Mouse (Mus musculus): ENCODE data around the gene Olfr775. TPM values are rescaled to one million over a fixed set of nuclear protein-coding genes. Genes with fewer than 3 reads are reported as not detected.

Olfr775 gene
- not detected in 2 replicates for polyA plus RNA-seq (2012; rRNA removed)
- polyA plus RNA-seq (2014; fragmentation: Nextera tagmentation; extraction: Ambion mirVana): not detected in 2 replicates

GRCm38 (mm10) chr10:129248112-129248511 is at the start of gene Olfr775:
Olfr775 (plus strand) TSS chr10:129248412.
- Histone ChIP-seq H3K4me1 (ENCODE audit: control insufficient read depth, insufficient read depth, low read length) (no peaks in the 10 kb centered on the region), H3K9me3 (ENCODE audit: control insufficient read depth, low read length) (no peaks in the 10 kb centered on the region), H3K9ac (ENCODE audit: low read depth, low read length, severe bottlenecking) (no peak within 1 kb of the TSS), H3K4me3 (replicated peaks; ENCODE audit: low read length) (no peak within 1 kb of the TSS), H3K27ac (replicated peaks; ENCODE audit: low read depth, low read length) (no peak within 1 kb of the TSS), H3K27me3 (ENCODE audit: control insufficient read depth, insufficient read depth, low read length) (no peaks in the 10 kb centered on the region), H3K36me3 (ENCODE audit: control insufficient read depth, insufficient read depth, low read length) (no peaks in the 10 kb centered on the region), H3K4me2 (replicated peaks; ENCODE audit: low read depth, low read length, severe bottlenecking) (no peak within 1 kb of the TSS)
- no peak for TF ChIP-seq POLR2A (IDR thresholded peaks at IDR 0.05; ENCODE audit: borderline replicate concordance, extremely low read depth, insufficient read depth, insufficient read length)
- no peak for ATAC-seq (ENCODE audit: low FRiP score, low read depth)
- WGBS: 62% methylated on average over 3 of the region's 3 CpGs
- no peak for DNase-seq (ENCODE audit: low spot score)

GRCm38 (mm10) chr10:129230737-129231136 is 17.5 kb upstream of the Olfr775 start:
- no peak overlapping the region for H3K4me3 ChIP-seq (replicated peaks; ENCODE audit: low read length)
- H3K9ac ChIP-seq (ENCODE audit: low read depth, low read length, severe bottlenecking): no peak overlapping the region
- no peaks in the 10 kb centered on the region for H3K36me3 ChIP-seq (ENCODE audit: control insufficient read depth, insufficient read depth, low read length)
- no peaks in the 10 kb centered on the region for H3K27me3 ChIP-seq (ENCODE audit: control insufficient read depth, insufficient read depth, low read length)
- no peak for TF ChIP-seq POLR2A (IDR thresholded peaks at IDR 0.05; ENCODE audit: borderline replicate concordance, extremely low read depth, insufficient read depth, insufficient read length)
- H3K9me3 ChIP-seq (ENCODE audit: control insufficient read depth, low read length): no peaks in the 10 kb centered on the region
- H3K27ac ChIP-seq (replicated peaks; ENCODE audit: low read depth, low read length): no peak overlapping the region
- ATAC-seq (ENCODE audit: low FRiP score, low read depth) (no peak), DNase-seq (ENCODE audit: low spot score) (no peak)
- WGBS: 91% methylated on average over 1 of the region's 1 CpGs
- H3K4me2 ChIP-seq (replicated peaks; ENCODE audit: low read depth, low read length, severe bottlenecking): no peak overlapping the region
- H3K4me1 ChIP-seq (ENCODE audit: control insufficient read depth, insufficient read depth, low read length): no peaks in the 10 kb centered on the region

- Histone ChIP-seq H3K4me3 (replicated peaks; ENCODE audit: low read length) (no peak within 1 kb of the TSS), H3K4me1 (ENCODE audit: control insufficient read depth, insufficient read depth, low read length) (no peaks in the 10 kb centered on the region), H3K36me3 (ENCODE audit: control insufficient read depth, insufficient read depth, low read length) (no peaks in the 10 kb centered on the region), H3K9me3 (ENCODE audit: control insufficient read depth, low read length) (no peaks in the 10 kb centered on the region), H3K27me3 (ENCODE audit: control insufficient read depth, insufficient read depth, low read length) (no peaks in the 10 kb centered on the region), H3K27ac (replicated peaks; ENCODE audit: low read depth, low read length) (no peak within 1 kb of the TSS), H3K4me2 (replicated peaks; ENCODE audit: low read depth, low read length, severe bottlenecking) (no peak within 1 kb of the TSS), H3K9ac (ENCODE audit: low read depth, low read length, severe bottlenecking) (no peak within 1 kb of the TSS)
- 70% methylated on average over 2 of the region's 2 CpGs for WGBS
- ATAC-seq (ENCODE audit: low FRiP score, low read depth): no peak
- no peak for TF ChIP-seq POLR2A (IDR thresholded peaks at IDR 0.05; ENCODE audit: borderline replicate concordance, extremely low read depth, insufficient read depth, insufficient read length)
- no peak for DNase-seq (ENCODE audit: low spot score)
These were observed 12.3 kb upstream of the Olfr775 start, which contains the start of gene Olfr774 for GRCm38 (mm10) chr10:129235904-129236303. Olfr774 (plus strand) TSS chr10:129236204.

DNA sequence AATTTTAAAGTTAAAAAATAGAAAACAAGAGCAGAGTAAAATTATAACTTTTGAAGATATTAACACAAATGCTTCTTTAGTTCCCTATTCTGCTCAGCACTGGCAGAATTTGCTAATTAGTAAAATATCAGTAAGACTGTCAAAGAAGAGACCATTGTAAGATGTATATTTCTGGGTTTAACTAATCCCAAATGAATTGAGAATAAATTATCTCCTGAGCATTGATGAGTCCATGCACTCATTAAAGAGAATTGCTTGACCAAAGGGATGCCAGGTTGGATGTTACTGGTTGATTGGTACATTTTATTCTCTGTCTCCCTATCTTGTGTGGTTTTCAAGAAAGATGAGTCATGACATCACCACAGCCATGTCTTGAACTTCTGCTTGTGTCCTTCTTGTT is 10.6 kb downstream of the Olfr775 start, which contains the start of gene Olfr776:
Gene Olfr776 (plus strand): TSS at position 301 of the 400 bp plus-strand sequence.
- Histone ChIP-seq H3K4me3 (replicated peaks; ENCODE audit: low read length) (no peak within 1 kb of the TSS), H3K4me1 (ENCODE audit: control insufficient read depth, insufficient read depth, low read length) (no peaks in the 10 kb centered on the region), H3K27me3 (ENCODE audit: control insufficient read depth, insufficient read depth, low read length) (no peaks in the 10 kb centered on the region), H3K9ac (ENCODE audit: low read depth, low read length, severe bottlenecking) (no peak within 1 kb of the TSS), H3K4me2 (replicated peaks; ENCODE audit: low read depth, low read length, severe bottlenecking) (no peak within 1 kb of the TSS), H3K36me3 (ENCODE audit: control insufficient read depth, insufficient read depth, low read length) (no peaks in the 10 kb centered on the region), H3K27ac (replicated peaks; ENCODE audit: low read depth, low read length) (no peak within 1 kb of the TSS), H3K9me3 (ENCODE audit: control insufficient read depth, low read length) (no peaks in the 10 kb centered on the region)
- ATAC-seq (ENCODE audit: low FRiP score, low read depth) (no peak), DNase-seq (ENCODE audit: low spot score) (no peak)
- TF ChIP-seq POLR2A (IDR thresholded peaks at IDR 0.05; ENCODE audit: borderline replicate concordance, extremely low read depth, insufficient read depth, insufficient read length): no peak

DNA sequence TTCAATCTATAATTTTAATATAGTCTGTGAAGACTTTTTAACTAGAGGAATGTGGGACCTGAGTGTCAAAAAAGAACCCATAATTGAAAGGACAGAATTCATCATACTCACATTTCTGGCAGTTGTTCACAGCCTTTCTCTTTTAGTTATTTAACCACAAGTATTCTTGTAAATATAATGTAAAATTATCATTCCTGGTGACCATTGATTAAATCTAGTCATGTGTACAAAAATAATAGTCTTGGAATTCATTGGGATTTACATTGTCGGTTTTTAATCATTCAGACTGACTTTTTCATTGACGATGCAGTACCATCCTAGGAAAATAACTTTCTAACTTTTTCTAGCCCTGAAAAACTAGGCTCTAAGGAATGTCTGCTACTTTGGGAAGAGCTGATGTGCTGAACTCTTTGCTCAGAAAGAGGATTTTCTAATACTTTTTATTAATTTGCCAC is 22.9 kb downstream of the Olfr775 start, which contains the start of gene Olfr777:
Gene Olfr777 (minus strand): TSS at position 405 of the 455 bp plus-strand sequence.
- Histone ChIP-seq H3K27ac (replicated peaks; ENCODE audit: low read depth, low read length) (no peak within 1 kb of the TSS), H3K9me3 (ENCODE audit: control insufficient read depth, low read length) (no peaks in the 10 kb centered on the region), H3K27me3 (ENCODE audit: control insufficient read depth, insufficient read depth, low read length) (no peaks in the 10 kb centered on the region), H3K4me2 (replicated peaks; ENCODE audit: low read depth, low read length, severe bottlenecking) (no peak within 1 kb of the TSS), H3K4me3 (replicated peaks; ENCODE audit: low read length) (no peak within 1 kb of the TSS), H3K4me1 (ENCODE audit: control insufficient read depth, insufficient read depth, low read length) (no peaks in the 10 kb centered on the region), H3K9ac (ENCODE audit: low read depth, low read length, severe bottlenecking) (no peak within 1 kb of the TSS), H3K36me3 (ENCODE audit: control insufficient read depth, insufficient read depth, low read length) (no peaks in the 10 kb centered on the region)
- no peak for ATAC-seq (ENCODE audit: low FRiP score, low read depth)
- no peak for DNase-seq (ENCODE audit: low spot score)
- no peak for TF ChIP-seq POLR2A (IDR thresholded peaks at IDR 0.05; ENCODE audit: borderline replicate concordance, extremely low read depth, insufficient read depth, insufficient read length)
- 90% methylated on average over 2 of the region's 2 CpGs for WGBS

Other genes with a start within 250 kb of the Olfr775 start
- gene Olfr763, start 237.6 kb upstream of the Olfr775 start, polyA plus RNA-seq (2012; rRNA removed): not detected in 2 replicates
- not detected in 2 replicates for gene Olfr763, start 237.6 kb upstream of the Olfr775 start, polyA plus RNA-seq (2014; fragmentation: Nextera tagmentation; extraction: Ambion mirVana)
- gene Olfr764-ps1, start 208.5 kb upstream of the Olfr775 start, polyA plus RNA-seq (2012; rRNA removed): 0.01 TPM in 1 of 2 replicates, not detected in the other
- not detected in 2 replicates for gene Olfr764-ps1, start 208.5 kb upstream of the Olfr775 start, polyA plus RNA-seq (2014; fragmentation: Nextera tagmentation; extraction: Ambion mirVana)
- gene Olfr765, start 198.4 kb upstream of the Olfr775 start, polyA plus RNA-seq (2012; rRNA removed): not detected in 2 replicates
- gene Olfr765, start 198.4 kb upstream of the Olfr775 start, polyA plus RNA-seq (2014; fragmentation: Nextera tagmentation; extraction: Ambion mirVana): not detected in 2 replicates
- 0.03 TPM in 1 of 2 replicates, not detected in the other for gene Olfr766-ps1, start 179.4 kb upstream of the Olfr775 start, polyA plus RNA-seq (2012; rRNA removed)
- gene Olfr766-ps1, start 179.4 kb upstream of the Olfr775 start, polyA plus RNA-seq (2014; fragmentation: Nextera tagmentation; extraction: Ambion mirVana): not detected in 2 replicates
- gene Olfr767, start 165.5 kb upstream of the Olfr775 start, polyA plus RNA-seq (2012; rRNA removed): 0.01 TPM in 1 of 2 replicates, not detected in the other
- not detected in 2 replicates for gene Olfr767, start 165.5 kb upstream of the Olfr775 start, polyA plus RNA-seq (2014; fragmentation: Nextera tagmentation; extraction: Ambion mirVana)
- not detected in 2 replicates for gene Olfr768, start 149.0 kb upstream of the Olfr775 start, polyA plus RNA-seq (2012; rRNA removed)
- 0.04 TPM in 1 of 2 replicates, not detected in the other for gene Olfr768, start 149.0 kb upstream of the Olfr775 start, polyA plus RNA-seq (2014; fragmentation: Nextera tagmentation; extraction: Ambion mirVana)
- gene Olfr769, start 130.6 kb upstream of the Olfr775 start, polyA plus RNA-seq (2012; rRNA removed): 0.01 TPM in 1 of 2 replicates, not detected in the other
- not detected in 2 replicates for gene Olfr769, start 130.6 kb upstream of the Olfr775 start, polyA plus RNA-seq (2014; fragmentation: Nextera tagmentation; extraction: Ambion mirVana)
- not detected in 2 replicates for gene Olfr770, start 109.4 kb upstream of the Olfr775 start, polyA plus RNA-seq (2012; rRNA removed)
- not detected in 2 replicates for gene Olfr770, start 109.4 kb upstream of the Olfr775 start, polyA plus RNA-seq (2014; fragmentation: Nextera tagmentation; extraction: Ambion mirVana)
- not detected in 2 replicates for gene Olfr771, start 83.7 kb upstream of the Olfr775 start, polyA plus RNA-seq (2012; rRNA removed)
- not detected in 2 replicates for gene Olfr771, start 83.7 kb upstream of the Olfr775 start, polyA plus RNA-seq (2014; fragmentation: Nextera tagmentation; extraction: Ambion mirVana)
- not detected in 2 replicates for gene Olfr772, start 70.5 kb upstream of the Olfr775 start, polyA plus RNA-seq (2012; rRNA removed)
- not detected in 2 replicates for gene Olfr772, start 70.5 kb upstream of the Olfr775 start, polyA plus RNA-seq (2014; fragmentation: Nextera tagmentation; extraction: Ambion mirVana)
- not detected in 2 replicates for gene Olfr773, start 61.0 kb upstream of the Olfr775 start, polyA plus RNA-seq (2012; rRNA removed)
- not detected in 2 replicates for gene Olfr773, start 61.0 kb upstream of the Olfr775 start, polyA plus RNA-seq (2014; fragmentation: Nextera tagmentation; extraction: Ambion mirVana)
- gene Olfr774, start 12.2 kb upstream of the Olfr775 start, polyA plus RNA-seq (2012; rRNA removed): not detected in 2 replicates
- gene Olfr774, start 12.2 kb upstream of the Olfr775 start, polyA plus RNA-seq (2014; fragmentation: Nextera tagmentation; extraction: Ambion mirVana): not detected in 2 replicates
- gene Olfr776, start 10.7 kb downstream of the Olfr775 start, polyA plus RNA-seq (2012; rRNA removed): not detected in 2 replicates
- gene Olfr776, start 10.7 kb downstream of the Olfr775 start, polyA plus RNA-seq (2014; fragmentation: Nextera tagmentation; extraction: Ambion mirVana): not detected in 2 replicates
- gene Olfr777, start 23.1 kb downstream of the Olfr775 start, polyA plus RNA-seq (2012; rRNA removed): not detected in 2 replicates
- gene Olfr777, start 23.1 kb downstream of the Olfr775 start, polyA plus RNA-seq (2014; fragmentation: Nextera tagmentation; extraction: Ambion mirVana): not detected in 2 replicates
- gene Olfr780, start 69.7 kb downstream of the Olfr775 start, polyA plus RNA-seq (2012; rRNA removed): not detected in 2 replicates
- not detected in 2 replicates for gene Olfr780, start 69.7 kb downstream of the Olfr775 start, polyA plus RNA-seq (2014; fragmentation: Nextera tagmentation; extraction: Ambion mirVana)
- gene Olfr781, start 80.4 kb downstream of the Olfr775 start, polyA plus RNA-seq (2012; rRNA removed): not detected in 2 replicates
- gene Olfr781, start 80.4 kb downstream of the Olfr775 start, polyA plus RNA-seq (2014; fragmentation: Nextera tagmentation; extraction: Ambion mirVana): not detected in 2 replicates
- gene Olfr782, start 100.4 kb downstream of the Olfr775 start, polyA plus RNA-seq (2012; rRNA removed): not detected in 2 replicates
- gene Olfr782, start 100.4 kb downstream of the Olfr775 start, polyA plus RNA-seq (2014; fragmentation: Nextera tagmentation; extraction: Ambion mirVana): not detected in 2 replicates
- 0.04 TPM in 1 of 2 replicates, not detected in the other for gene Olfr784, start 135.7 kb downstream of the Olfr775 start, polyA plus RNA-seq (2012; rRNA removed)
- 0.12 and 0.15 TPM in 2 replicates for gene Olfr784, start 135.7 kb downstream of the Olfr775 start, polyA plus RNA-seq (2014; fragmentation: Nextera tagmentation; extraction: Ambion mirVana)
- not detected in 2 replicates for gene Olfr785, start 157.0 kb downstream of the Olfr775 start, polyA plus RNA-seq (2012; rRNA removed)
- not detected in 2 replicates for gene Olfr785, start 157.0 kb downstream of the Olfr775 start, polyA plus RNA-seq (2014; fragmentation: Nextera tagmentation; extraction: Ambion mirVana)
- not detected in 2 replicates for gene Olfr786, start 178.9 kb downstream of the Olfr775 start, polyA plus RNA-seq (2012; rRNA removed)
- gene Olfr786, start 178.9 kb downstream of the Olfr775 start, polyA plus RNA-seq (2014; fragmentation: Nextera tagmentation; extraction: Ambion mirVana): not detected in 2 replicates
- not detected in 2 replicates for gene Olfr787, start 213.4 kb downstream of the Olfr775 start, polyA plus RNA-seq (2012; rRNA removed)
- gene Olfr787, start 213.4 kb downstream of the Olfr775 start, polyA plus RNA-seq (2014; fragmentation: Nextera tagmentation; extraction: Ambion mirVana): not detected in 2 replicates
- not detected in 2 replicates for gene Olfr788, start 222.6 kb downstream of the Olfr775 start, polyA plus RNA-seq (2012; rRNA removed)
- not detected in 2 replicates for gene Olfr788, start 222.6 kb downstream of the Olfr775 start, polyA plus RNA-seq (2014; fragmentation: Nextera tagmentation; extraction: Ambion mirVana)
- not detected in 2 replicates for gene Olfr789, start 236.3 kb downstream of the Olfr775 start, polyA plus RNA-seq (2012; rRNA removed)
- gene Olfr789, start 236.3 kb downstream of the Olfr775 start, polyA plus RNA-seq (2014; fragmentation: Nextera tagmentation; extraction: Ambion mirVana): not detected in 2 replicates